Mouse (Mus musculus): ENCODE data around the gene Asxl1. TPM values are rescaled to one million over a fixed set of nuclear protein-coding genes. Genes with fewer than 3 reads are reported as not detected.

Gene Asxl1
- polyA plus RNA-seq, 1 experiment = 33.9 TPM

DNA sequence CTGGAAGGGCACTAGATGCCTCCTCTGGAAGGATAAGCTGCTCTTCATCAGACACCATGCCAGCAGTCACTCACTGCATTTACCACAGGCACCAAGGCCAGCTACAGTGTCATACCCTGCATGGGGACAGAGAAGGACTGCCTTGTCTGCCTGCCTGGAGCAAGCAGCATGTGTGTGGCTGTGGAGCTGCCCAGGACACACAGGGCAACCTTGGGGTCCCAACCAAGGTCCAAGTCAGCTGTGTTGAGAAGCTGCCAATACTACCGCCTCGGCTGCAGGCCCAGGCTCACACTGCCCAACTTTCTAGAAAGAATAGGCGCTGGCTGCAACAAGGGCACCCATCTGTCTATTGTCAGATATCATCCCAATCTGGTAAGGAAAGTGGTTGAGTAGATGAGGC is 77.5 kb downstream of the Asxl1 start:
- no peak overlapping the region for H3K27ac ChIP-seq (ENCODE audit: insufficient read depth, low read length)
- H3K4me3 ChIP-seq (ENCODE audit: insufficient read depth, low read length) = no peak overlapping the region
- no peak for TF ChIP-seq POLR2A (IDR thresholded peaks at IDR 0.05; ENCODE audit: low read depth, low read length)
- no peak for TF ChIP-seq CTCF (IDR thresholded peaks at IDR 0.05; ENCODE audit: borderline replicate concordance, insufficient read depth, low read length)
- no peaks in the 10 kb centered on the region for H3K4me1 ChIP-seq (ENCODE audit: control insufficient read depth, insufficient read depth, low read length)

DNA sequence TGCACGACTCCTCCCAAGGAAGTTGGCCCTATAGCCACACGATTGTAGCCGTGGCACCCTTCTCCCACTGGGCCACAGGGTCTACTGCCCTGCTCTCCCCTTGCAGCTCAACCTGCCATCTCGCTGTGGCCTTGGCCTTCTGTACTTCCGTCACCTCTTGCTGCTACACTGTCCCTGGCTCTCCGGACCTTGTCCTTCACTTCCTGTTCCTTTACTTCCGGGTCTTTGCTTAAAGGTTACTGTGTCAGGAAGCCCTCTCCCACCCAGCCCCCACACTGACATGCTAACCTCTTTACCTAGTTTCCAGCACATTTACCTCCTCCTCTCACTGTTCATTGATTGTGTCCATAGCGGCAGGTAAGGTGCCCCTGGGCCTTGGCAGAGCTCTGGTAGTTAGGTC is 78.9 kb downstream of the Asxl1 start:
- Histone ChIP-seq H3K4me3 (ENCODE audit: insufficient read depth, low read length) (no peak overlapping the region), H3K27ac (ENCODE audit: insufficient read depth, low read length) (no peak overlapping the region), H3K4me1 (ENCODE audit: control insufficient read depth, insufficient read depth, low read length) (no peaks in the 10 kb centered on the region)
- TF ChIP-seq CTCF (IDR thresholded peaks at IDR 0.05; ENCODE audit: borderline replicate concordance, insufficient read depth, low read length) (no peak), POLR2A (IDR thresholded peaks at IDR 0.05; ENCODE audit: low read depth, low read length) (no peak)

- TF ChIP-seq POLR2A (IDR thresholded peaks at IDR 0.05; ENCODE audit: low read depth, low read length) (no peak), CTCF (IDR thresholded peaks at IDR 0.05; ENCODE audit: borderline replicate concordance, insufficient read depth, low read length) (no peak)
- Histone ChIP-seq H3K4me3 (ENCODE audit: insufficient read depth, low read length) (no peak overlapping the region), H3K27ac (ENCODE audit: insufficient read depth, low read length) (no peak overlapping the region), H3K4me1 (ENCODE audit: control insufficient read depth, insufficient read depth, low read length) (no peaks in the 10 kb centered on the region)
Observed at GRCm38 (mm10) chr2:153425124-153425844, 79.7 kb downstream of the Asxl1 start.

GRCm38 (mm10) chr2:153425998-153426670 is 80.5 kb downstream of the Asxl1 start:
- Histone ChIP-seq H3K4me1 (ENCODE audit: control insufficient read depth, insufficient read depth, low read length) (no peaks in the 10 kb centered on the region), H3K27ac (ENCODE audit: insufficient read depth, low read length) (no peak overlapping the region), H3K4me3 (ENCODE audit: insufficient read depth, low read length) (no peak overlapping the region)
- TF ChIP-seq CTCF (IDR thresholded peaks at IDR 0.05; ENCODE audit: borderline replicate concordance, insufficient read depth, low read length) = no peak
- TF ChIP-seq POLR2A (IDR thresholded peaks at IDR 0.05; ENCODE audit: low read depth, low read length) = no peak

DNA sequence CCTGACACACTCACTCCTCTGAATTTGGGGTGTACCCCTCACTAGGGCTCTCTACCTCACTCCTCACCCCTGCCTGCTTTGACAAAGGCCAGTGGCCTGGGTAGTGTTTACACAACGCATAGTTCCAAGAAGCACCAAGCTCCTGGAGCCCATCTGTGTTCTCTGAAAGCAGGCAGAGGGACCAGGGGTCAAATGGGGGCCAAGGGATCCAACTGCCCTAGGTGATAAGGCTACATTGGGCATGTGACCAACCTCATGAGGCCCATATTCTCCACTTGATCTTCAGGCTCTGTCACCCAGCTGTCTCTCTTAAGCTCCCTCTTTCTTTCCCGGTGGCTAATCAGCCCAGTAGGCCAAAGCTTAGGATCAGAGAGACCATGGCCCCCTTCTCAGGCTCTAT is 81.3 kb downstream of the Asxl1 start:
- H3K4me1 ChIP-seq (ENCODE audit: control insufficient read depth, insufficient read depth, low read length) = no peaks in the 10 kb centered on the region
- H3K4me3 ChIP-seq (ENCODE audit: insufficient read depth, low read length) = no peak overlapping the region
- H3K27ac ChIP-seq (ENCODE audit: insufficient read depth, low read length) = no peak overlapping the region
- TF ChIP-seq POLR2A (IDR thresholded peaks at IDR 0.05; ENCODE audit: low read depth, low read length) = no peak
- TF ChIP-seq CTCF (IDR thresholded peaks at IDR 0.05; ENCODE audit: borderline replicate concordance, insufficient read depth, low read length) = no peak

DNA sequence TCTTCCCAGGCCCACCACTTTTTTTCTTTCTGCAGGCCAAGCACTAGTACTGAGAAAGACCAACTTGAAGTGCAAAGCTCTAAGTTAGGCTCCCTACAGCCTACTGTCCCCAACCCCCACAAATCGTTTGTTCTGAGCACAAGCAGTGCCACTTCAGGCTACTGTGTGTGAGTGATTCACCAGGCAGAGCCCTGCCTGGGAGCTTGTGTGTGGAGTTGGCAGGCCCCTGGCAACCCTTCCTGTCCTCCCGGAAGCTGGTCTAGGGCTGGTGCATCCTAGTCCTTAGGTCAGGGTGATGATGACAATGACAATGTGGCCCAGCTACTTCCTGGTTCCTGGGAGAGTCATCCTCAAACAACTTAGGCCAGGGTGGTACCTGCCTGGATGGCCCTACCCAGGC is 82.9 kb downstream of the Asxl1 start:
- H3K4me3 ChIP-seq (ENCODE audit: insufficient read depth, low read length) = no peak overlapping the region
- H3K27ac ChIP-seq (ENCODE audit: insufficient read depth, low read length) = no peak overlapping the region
- no peak for TF ChIP-seq CTCF (IDR thresholded peaks at IDR 0.05; ENCODE audit: borderline replicate concordance, insufficient read depth, low read length)
- no peak for TF ChIP-seq POLR2A (IDR thresholded peaks at IDR 0.05; ENCODE audit: low read depth, low read length)
- H3K4me1 ChIP-seq (ENCODE audit: control insufficient read depth, insufficient read depth, low read length) = peaks cover 4% of the 10 kb centered on the region; the same call in 1 of the 2 replicates

- no peak overlapping the region for H3K4me3 ChIP-seq (ENCODE audit: insufficient read depth, low read length)
- no peak for TF ChIP-seq CTCF (IDR thresholded peaks at IDR 0.05; ENCODE audit: borderline replicate concordance, insufficient read depth, low read length)
- no peak for TF ChIP-seq POLR2A (IDR thresholded peaks at IDR 0.05; ENCODE audit: low read depth, low read length)
- H3K4me1 ChIP-seq (ENCODE audit: control insufficient read depth, insufficient read depth, low read length) = peaks cover 4% of the 10 kb centered on the region; the same call in 1 of the 2 replicates
- no peak overlapping the region for H3K27ac ChIP-seq (ENCODE audit: insufficient read depth, low read length)
Observed at GRCm38 (mm10) chr2:153430571-153430970, 84.9 kb downstream of the Asxl1 start.

DNA sequence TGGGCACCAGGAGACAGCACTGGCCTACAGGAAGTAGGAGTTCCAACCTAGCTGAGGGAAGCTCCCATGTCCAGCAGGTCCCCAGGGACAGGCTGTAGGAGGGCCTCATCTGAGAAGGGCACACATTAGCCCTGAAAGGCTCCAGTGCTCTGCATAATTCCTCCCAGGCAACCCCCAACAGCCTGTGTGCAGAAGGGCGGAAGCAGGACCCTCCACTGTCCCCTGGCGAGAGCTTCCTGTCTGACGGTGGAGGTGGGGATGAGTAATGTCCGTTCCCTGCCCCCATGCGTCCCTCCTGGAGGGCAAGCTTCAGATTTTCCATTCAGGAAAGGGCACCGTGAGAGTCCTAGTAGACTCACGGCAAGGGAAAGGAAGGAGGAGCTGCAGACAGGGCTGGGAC is 86.9 kb downstream of the Asxl1 start:
- H3K4me1 ChIP-seq (ENCODE audit: control insufficient read depth, insufficient read depth, low read length) = peaks cover 11% of the 10 kb centered on the region
- no peak for TF ChIP-seq POLR2A (IDR thresholded peaks at IDR 0.05; ENCODE audit: low read depth, low read length)
- TF ChIP-seq CTCF (IDR thresholded peaks at IDR 0.05; ENCODE audit: borderline replicate concordance, insufficient read depth, low read length) = no peak
- no peak overlapping the region for H3K27ac ChIP-seq (ENCODE audit: insufficient read depth, low read length)
- no peak overlapping the region for H3K4me3 ChIP-seq (ENCODE audit: insufficient read depth, low read length)

- H3K4me1 ChIP-seq (ENCODE audit: control insufficient read depth, insufficient read depth, low read length) = peaks cover 12% of the 10 kb centered on the region
- H3K27ac ChIP-seq (ENCODE audit: insufficient read depth, low read length) = no peak overlapping the region
- H3K4me3 ChIP-seq (ENCODE audit: insufficient read depth, low read length) = no peak overlapping the region
- TF ChIP-seq POLR2A (IDR thresholded peaks at IDR 0.05; ENCODE audit: low read depth, low read length) = no peak
- no peak for TF ChIP-seq CTCF (IDR thresholded peaks at IDR 0.05; ENCODE audit: borderline replicate concordance, insufficient read depth, low read length)
Observed at GRCm38 (mm10) chr2:153433859-153434258, 88.2 kb downstream of the Asxl1 start.

Measured in embryonic fibroblast, embryonic 13.5 days (primary cell).